Mouse (Mus musculus) kidney, embryonic 16.5 days (tissue): Measurements from ENCODE around the gene Ccdc171. TPM values are rescaled to one million over a fixed set of nuclear protein-coding genes. Genes with fewer than 3 reads are reported as not detected.
A peak's percentile ranks its signal among the peaks of the same experiment; 100 is the strongest.

Source experiments
- ATAC-seq: fragments of 200-750 bp; cut with Nextera tagmentation; 2 replicates; pipeline ENCODE4 v1.8.0; 2017; ENCODE audit warnings: moderate TSS enrichment; ENCODE audit not compliant: low FRiP score, low TSS enrichment
- H3K27ac ChIP-seq: fragments of 300-500 bp; sonication (generic); 2 replicates; pipeline ENCODE4 v1.5.1; 2014; ENCODE audit warnings: low read length
- H3K27me3 ChIP-seq: fragments of 300-500 bp; sonication (generic); 2 replicates; pipeline ENCODE4 v1.6.1; 2014; ENCODE audit warnings: low read length, control low read depth, mixed read lengths; ENCODE audit not compliant: insufficient read depth
- H3K36me3 ChIP-seq: fragments of 300-500 bp; sonication (generic); 2 replicates; pipeline ENCODE4 v1.6.1; 2014; ENCODE audit warnings: low read length, control low read depth, mixed read lengths; ENCODE audit not compliant: insufficient read depth
- H3K4me1 ChIP-seq: fragments of 300-500 bp; sonication (generic); 2 replicates; pipeline ENCODE4 v1.6.1; 2014; ENCODE audit warnings: low read length, control low read depth, mixed read lengths; ENCODE audit not compliant: insufficient read depth
- H3K4me2 ChIP-seq: fragments of 300-500 bp; sonication (generic); replicated peaks from 2 replicates; pipeline ENCODE4 v1.6.1; 2014; ENCODE audit warnings: low read depth, low read length
- H3K4me3 ChIP-seq: fragments of 300-500 bp; sonication (generic); 2 replicates; pipeline ENCODE4 v1.5.1; 2014; ENCODE audit warnings: mild to moderate bottlenecking, low read length
- H3K9ac ChIP-seq: fragments of 300-500 bp; sonication (generic); replicated peaks from 2 replicates; pipeline ENCODE4 v1.6.1; 2014; ENCODE audit warnings: low read length
- H3K9me3 ChIP-seq: fragments of 300-500 bp; sonication (generic); 2 replicates; pipeline ENCODE4 v1.6.1; 2016; ENCODE audit warnings: low read length, control low read depth
- WGBS: fragments of 180-500 bp; shearing (Covaris S2); extraction: QIAGEN DNeasy Blood & Tissue Kit; methylation state at CpG from one replicate; pipeline ENCODE4 v1.1.7; 2014; 5-methylcytosine and 5-hydroxymethylcytosine counted together
- polyA plus RNA-seq: library from polyadenylated mRNA; unstranded; fragments of >200 nt; fragmentation: Nextera tagmentation; extraction: Ambion mirVana; gene quantifications from 2 replicates; pipeline ENCODE4 v1.2.1, GENCODE M21; 2015

The Ccdc171 gene
- polyA plus RNA-seq, 1 experiment from 2014 or later = 3.7 TPM

- Histone ChIP-seq H3K9ac (no peak overlapping the region), H3K4me2 (no peak overlapping the region), H3K27me3 (no peaks in the 10 kb centered on the region), H3K9me3 (no peaks in the 10 kb centered on the region), H3K4me1 (peaks cover 8% of the 10 kb centered on the region), H3K4me3 (no peak overlapping the region), H3K36me3 (no peaks in the 10 kb centered on the region), H3K27ac (no peak overlapping the region)
- WGBS = 87% methylated on average over 14 of the region's 14 CpGs
- ATAC-seq = no peak
Observed at GRCm38 (mm10) chr4:83797976-83798375, 272.6 kb downstream of the Ccdc171 start.

DNA sequence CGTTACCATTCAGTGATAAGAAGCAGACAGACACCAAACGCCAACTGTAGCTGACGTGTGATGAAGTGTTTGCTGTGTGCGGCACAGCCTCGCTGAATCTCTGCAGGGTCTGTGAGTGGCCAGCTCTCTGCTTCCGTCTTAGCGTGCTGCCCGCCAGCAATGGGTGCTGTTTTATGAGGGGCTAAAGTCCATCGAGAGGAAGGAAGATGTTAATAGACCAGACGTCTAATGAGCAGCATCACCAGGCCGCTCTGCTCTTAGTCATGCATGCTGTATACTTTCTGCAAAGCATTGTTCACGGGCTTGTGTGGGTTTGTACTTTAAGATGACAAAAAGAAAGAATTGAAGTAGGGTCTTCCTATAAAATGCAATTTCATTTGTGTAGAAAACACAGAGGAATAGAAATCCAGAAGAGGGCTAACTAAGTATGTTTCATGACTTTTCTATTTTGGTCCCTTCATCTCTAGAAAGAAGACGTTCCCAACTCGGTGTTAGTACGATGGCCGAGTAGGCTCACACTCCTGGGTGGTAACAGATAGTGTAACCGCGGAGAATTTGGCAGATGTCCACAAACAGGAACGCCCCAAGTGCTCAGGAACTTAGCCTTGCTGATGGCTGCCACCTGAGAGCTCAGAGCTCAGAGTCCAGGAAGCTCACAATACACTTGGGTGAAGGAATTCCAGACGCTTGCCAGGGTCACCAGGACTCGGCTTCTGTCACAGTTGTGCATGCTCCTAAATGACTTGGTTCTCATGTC lies 273.5 kb downstream of the Ccdc171 start:
- Histone ChIP-seq H3K4me2 (no peak overlapping the region), H3K4me3 (no peak overlapping the region), H3K36me3 (no peaks in the 10 kb centered on the region), H3K4me1 (peaks cover 8% of the 10 kb centered on the region), H3K27me3 (no peaks in the 10 kb centered on the region), H3K27ac (no peak overlapping the region), H3K9ac (no peak overlapping the region), H3K9me3 (no peaks in the 10 kb centered on the region)
- 76% methylated on average over 21 of the region's 21 CpGs for WGBS
- ATAC-seq = no peak

DNA sequence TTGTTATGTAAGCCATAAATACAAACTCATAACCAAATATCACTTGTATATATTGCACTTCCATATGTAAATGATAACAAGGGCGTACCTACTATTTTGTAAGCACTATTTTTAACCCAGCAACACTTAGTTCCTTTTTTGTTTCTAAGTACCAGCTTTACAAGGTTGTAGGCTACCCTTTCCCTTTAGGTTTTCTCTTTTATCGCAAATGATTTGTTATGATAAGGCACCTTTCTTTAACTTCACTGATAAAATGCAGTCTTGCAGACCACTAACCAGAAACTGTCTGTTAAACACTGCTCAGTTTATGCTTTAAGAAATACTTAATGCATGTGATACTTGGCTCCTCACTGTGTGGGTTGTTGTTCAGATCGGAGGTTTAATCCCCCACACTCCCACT lies 275.1 kb downstream of the Ccdc171 start:
- 60% methylated on average over 3 of the region's 3 CpGs for WGBS
- no peak overlapping the region for H3K4me2 ChIP-seq
- H3K27ac ChIP-seq = no peak overlapping the region
- H3K36me3 ChIP-seq = no peaks in the 10 kb centered on the region
- H3K4me1 ChIP-seq = no peaks in the 10 kb centered on the region
- H3K9ac ChIP-seq = no peak overlapping the region
- H3K4me3 ChIP-seq = no peak overlapping the region
- peaks cover 5% of the 10 kb centered on the region for H3K9me3 ChIP-seq
- no peak for ATAC-seq
- no peaks in the 10 kb centered on the region for H3K27me3 ChIP-seq

GRCm38 (mm10) chr4:83816925-83817324 lies 291.6 kb downstream of the Ccdc171 start:
- Histone ChIP-seq H3K4me3 (no peak overlapping the region), H3K27ac (no peak overlapping the region), H3K9ac (no peak overlapping the region), H3K27me3 (no peaks in the 10 kb centered on the region), H3K36me3 (no peaks in the 10 kb centered on the region), H3K4me2 (no peak overlapping the region), H3K9me3 (no peaks in the 10 kb centered on the region), H3K4me1 (no peaks in the 10 kb centered on the region)
- ATAC-seq = no peak
- WGBS = 87% methylated on average over 4 of the region's 4 CpGs

DNA sequence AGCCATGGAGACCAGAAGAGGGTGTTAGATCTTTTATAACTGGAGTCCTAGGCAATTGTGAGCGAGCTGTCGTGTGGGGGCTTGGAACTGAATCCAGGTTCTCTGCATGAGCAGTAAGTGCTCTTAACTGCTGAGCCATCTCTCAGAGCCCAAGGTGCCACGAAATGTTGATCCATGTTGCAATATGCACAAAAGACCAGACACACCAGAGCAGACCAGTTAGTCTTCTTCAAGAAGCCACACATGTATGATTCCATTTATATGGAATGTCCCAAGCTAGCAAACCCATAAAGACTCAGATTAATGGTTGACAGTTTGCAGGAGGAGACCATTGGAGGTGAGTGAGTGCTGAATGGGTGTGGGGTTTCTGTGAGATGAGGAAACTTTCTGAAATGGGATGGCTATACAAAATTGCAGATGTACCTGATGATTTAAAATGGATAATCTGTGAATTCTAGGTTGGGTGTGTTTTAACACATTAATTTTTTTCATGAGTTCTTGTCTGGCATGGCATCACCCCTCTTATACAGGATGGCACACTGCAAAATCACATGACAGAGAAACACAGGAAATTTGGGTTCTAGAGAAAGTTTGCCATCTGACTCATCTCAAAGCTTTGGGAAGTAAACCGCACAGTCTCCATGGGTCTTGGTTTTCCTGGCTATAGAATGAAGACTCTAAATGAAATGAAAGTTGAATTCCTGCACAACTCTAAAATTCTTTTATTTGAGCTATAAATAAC lies 304.5 kb downstream of the Ccdc171 start:
- Histone ChIP-seq H3K27me3 (no peaks in the 10 kb centered on the region), H3K27ac (no peak overlapping the region), H3K36me3 (no peaks in the 10 kb centered on the region), H3K4me3 (no peak overlapping the region), H3K4me1 (peaks cover 6% of the 10 kb centered on the region; the same call in 1 of the 2 replicates), H3K9me3 (no peaks in the 10 kb centered on the region), H3K9ac (no peak overlapping the region), H3K4me2 (no peak overlapping the region)
- 91% methylated on average over 4 of the region's 4 CpGs for WGBS
- ATAC-seq = no peak

- ATAC-seq = peak; percentile 89
- no peaks in the 10 kb centered on the region for H3K9me3 ChIP-seq
- H3K9ac ChIP-seq = no peak overlapping the region
- H3K27me3 ChIP-seq = no peaks in the 10 kb centered on the region
- peak overlapping the region; percentile 26; the same call in 1 of the 2 replicates for H3K4me2 ChIP-seq
- peak overlapping the region; percentile 46; the same call in 1 of the 2 replicates for H3K27ac ChIP-seq
- 36% methylated on average over 13 of the region's 13 CpGs for WGBS
- H3K4me1 ChIP-seq = peaks cover 6% of the 10 kb centered on the region; the same call in 1 of the 2 replicates
- no peak overlapping the region for H3K4me3 ChIP-seq
- no peaks in the 10 kb centered on the region for H3K36me3 ChIP-seq
Observed at GRCm38 (mm10) chr4:83830891-83831880, 305.8 kb downstream of the Ccdc171 start.

DNA sequence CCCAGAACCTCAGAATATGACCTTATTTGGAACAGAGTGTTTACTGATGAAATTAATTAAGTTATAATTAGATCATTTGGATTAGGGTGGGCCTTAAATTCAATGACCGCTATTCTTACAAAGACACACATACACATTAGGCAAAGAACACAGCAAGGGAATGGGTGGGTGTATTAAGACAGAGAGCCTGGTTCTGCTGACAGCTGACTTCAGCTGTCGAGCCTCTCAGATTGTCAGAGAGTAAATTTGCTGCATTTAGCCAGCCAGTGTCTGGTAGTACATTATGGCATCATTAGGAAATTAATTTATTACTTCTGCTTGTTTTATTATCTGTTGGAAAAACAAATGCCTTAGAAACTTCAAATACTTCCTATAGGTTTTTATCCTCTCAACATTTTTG lies 313.7 kb downstream of the Ccdc171 start:
- Histone ChIP-seq H3K4me2 (no peak overlapping the region), H3K4me3 (no peak overlapping the region), H3K4me1 (no peaks in the 10 kb centered on the region), H3K36me3 (no peaks in the 10 kb centered on the region), H3K9ac (no peak overlapping the region), H3K9me3 (no peaks in the 10 kb centered on the region), H3K27ac (no peak overlapping the region), H3K27me3 (no peaks in the 10 kb centered on the region)
- no peak for ATAC-seq
- 57% methylated on average over 2 of the region's 2 CpGs for WGBS

DNA sequence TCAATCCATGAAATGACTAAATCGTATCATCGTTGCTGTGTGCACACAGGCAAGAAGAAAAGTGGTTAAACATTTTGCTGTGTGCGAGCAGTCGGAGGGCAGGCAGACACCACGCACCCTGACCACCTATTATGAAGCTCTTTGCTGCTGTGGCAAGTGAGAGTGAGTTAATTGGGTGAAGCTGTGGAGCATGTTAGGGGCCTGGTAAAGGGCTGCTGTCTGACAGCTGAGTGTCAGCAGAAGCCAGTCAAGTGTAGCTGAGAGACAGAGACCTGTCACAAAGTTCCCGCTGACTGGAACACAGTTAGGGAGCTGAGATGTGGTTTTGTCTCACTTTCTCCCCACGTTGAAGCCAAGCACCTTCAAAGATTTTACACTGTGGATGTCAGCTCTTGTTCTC lies 321.0 kb downstream of the Ccdc171 start:
- Histone ChIP-seq H3K4me3 (no peak overlapping the region), H3K9me3 (no peaks in the 10 kb centered on the region), H3K27me3 (no peaks in the 10 kb centered on the region), H3K4me2 (no peak overlapping the region), H3K4me1 (0 out of 2 replicates have a peak, but pooled peaks cover 3% of the 10 kb centered on the region), H3K36me3 (no peaks in the 10 kb centered on the region), H3K9ac (no peak overlapping the region), H3K27ac (no peak overlapping the region)
- peak; percentile 65; the same call in 1 of the 2 replicates for ATAC-seq
- WGBS = 47% methylated on average over 7 of the region's 7 CpGs

GRCm38 (mm10) chr4:83853885-83854284 lies 328.5 kb downstream of the Ccdc171 start:
- Histone ChIP-seq H3K4me1 (no peaks in the 10 kb centered on the region), H3K27ac (no peak overlapping the region), H3K27me3 (no peaks in the 10 kb centered on the region), H3K9ac (no peak overlapping the region), H3K9me3 (peaks cover 4% of the 10 kb centered on the region; the same call in 1 of the 2 replicates), H3K4me2 (no peak overlapping the region), H3K36me3 (no peaks in the 10 kb centered on the region), H3K4me3 (no peak overlapping the region)
- ATAC-seq = no peak
- WGBS = 82% methylated on average over 5 of the region's 5 CpGs
